Mouse (Mus musculus) ZHBTc4 (cell line): ENCODE data around the gene Slc12a1.

Experiments
- DNase-seq: peaks from one replicate; pipeline ENCODE4 v3.0.0-alpha.2; 2011; ENCODE audit warnings: low read depth, low spot score

Gene Slc12a1

GRCm38 (mm10) chr2:125208894-125209596, 56.7 kb downstream of the Slc12a1 start:
- no peak for DNase-seq

DNA sequence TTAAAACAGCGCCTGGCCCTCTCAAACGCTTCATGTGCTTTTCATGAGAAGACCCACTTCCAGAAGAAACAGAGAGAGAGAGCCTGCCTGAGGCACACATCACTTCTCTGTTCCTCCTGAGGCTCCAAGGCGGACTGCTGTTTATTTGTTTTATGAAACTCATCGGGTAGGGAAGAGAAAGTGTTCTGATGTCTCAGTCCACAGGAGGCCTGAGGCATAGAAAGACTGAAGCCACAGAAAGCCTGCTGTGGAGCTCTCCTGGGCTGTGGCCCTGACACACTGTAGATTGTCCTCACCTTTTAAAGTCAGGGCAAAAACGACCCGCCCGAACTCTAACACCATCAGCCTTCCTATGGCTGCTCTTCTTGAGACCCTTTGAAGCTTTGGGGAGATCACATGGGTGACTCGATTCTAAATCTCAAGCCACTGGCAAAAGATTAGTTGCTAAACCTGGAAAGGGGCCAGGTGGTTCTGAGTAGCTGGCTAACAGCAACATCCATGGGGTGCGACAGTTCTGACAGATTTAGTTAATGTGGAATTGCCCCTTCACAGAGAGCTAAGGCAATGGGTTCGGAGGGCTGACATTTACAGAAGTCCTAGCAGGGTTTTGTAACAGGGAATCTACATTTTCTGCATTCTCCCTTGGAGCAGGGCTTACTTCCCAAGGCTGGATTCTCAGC, 59.7 kb downstream of the Slc12a1 start:
- DNase-seq, result no peak

DNA sequence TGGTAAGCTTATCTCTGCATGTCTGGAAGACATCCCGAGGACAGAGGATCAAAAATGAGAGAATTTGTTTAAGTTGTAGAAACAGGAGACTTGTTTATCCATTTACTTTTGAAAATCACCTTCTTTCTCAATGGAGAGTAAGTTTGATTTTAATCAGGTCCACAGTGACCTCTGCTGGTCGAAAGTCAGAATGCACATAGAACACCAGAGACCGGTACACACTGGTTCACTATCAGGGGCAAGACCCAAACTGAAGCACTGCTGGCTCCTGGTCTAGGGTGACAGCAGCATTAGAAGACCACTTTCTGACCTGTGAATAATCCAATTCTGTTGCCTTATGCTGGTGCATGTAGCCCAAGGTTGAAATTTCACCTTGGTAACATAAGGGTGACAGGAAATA, 62.3 kb downstream of the Slc12a1 start:
- peak; percentile 79 for DNase-seq

- no peak for DNase-seq
Measured at GRCm38 (mm10) chr2:125217286-125217685, 65.0 kb downstream of the Slc12a1 start.

DNA sequence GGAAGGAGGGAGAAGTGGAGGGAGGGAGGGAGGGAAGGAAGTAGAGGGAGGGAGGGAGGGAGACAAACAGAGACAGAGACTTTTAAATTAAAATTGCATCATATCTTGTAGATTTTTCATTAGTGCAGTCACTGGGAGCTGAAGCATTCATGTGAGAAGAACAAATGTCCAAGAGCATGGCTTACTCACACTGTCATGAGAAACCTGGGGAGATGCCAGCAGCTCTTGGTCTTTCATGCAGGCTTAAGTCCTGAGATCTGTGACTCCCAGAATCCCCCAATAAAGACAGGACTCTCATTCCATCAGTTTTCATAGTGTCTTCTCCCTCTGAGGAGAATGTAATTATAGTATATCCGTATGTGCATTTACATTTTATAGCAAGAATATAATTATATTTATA, 66.3 kb downstream of the Slc12a1 start:
- no peak for DNase-seq

DNA sequence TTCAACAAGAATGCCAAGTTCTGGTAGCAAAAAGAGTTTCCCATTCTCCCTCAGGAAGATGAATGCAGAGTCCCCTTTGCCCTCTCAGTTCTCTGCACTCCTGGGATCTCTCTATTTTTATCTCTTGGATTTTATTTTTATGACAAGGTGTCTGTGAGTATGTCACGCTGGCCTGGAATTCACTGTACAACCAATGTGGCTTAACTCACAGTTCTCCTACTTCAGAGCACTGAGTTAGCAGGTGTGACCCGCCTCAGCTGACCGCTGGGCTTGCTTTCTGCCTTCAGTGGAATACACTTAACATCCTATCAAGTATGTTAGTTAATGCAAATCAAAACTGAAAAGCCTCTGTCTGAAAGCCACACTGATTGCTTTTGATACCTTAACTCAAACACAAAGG, 67.0 kb downstream of the Slc12a1 start:
- DNase-seq, result peak; percentile 28

DNA sequence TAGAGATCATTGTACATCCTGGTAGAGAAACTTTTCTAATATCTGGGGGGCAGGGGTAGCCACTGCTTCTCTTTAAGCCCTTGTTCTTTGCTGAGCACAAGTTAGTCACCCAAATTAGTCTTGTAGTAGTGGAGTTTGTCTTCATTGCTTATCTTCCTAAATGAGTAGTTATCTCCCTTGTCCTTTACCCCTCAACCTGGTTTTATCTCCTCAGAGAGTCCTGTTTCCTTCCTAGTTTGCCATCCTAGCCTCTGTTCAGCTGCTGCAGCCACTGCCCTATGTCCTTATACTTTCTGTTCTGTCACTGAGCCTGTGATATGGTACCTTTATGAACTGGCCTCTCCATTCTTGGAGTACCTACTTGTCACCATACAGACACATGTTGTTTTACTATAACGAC, 69.4 kb downstream of the Slc12a1 start:
- no peak for DNase-seq

DNA sequence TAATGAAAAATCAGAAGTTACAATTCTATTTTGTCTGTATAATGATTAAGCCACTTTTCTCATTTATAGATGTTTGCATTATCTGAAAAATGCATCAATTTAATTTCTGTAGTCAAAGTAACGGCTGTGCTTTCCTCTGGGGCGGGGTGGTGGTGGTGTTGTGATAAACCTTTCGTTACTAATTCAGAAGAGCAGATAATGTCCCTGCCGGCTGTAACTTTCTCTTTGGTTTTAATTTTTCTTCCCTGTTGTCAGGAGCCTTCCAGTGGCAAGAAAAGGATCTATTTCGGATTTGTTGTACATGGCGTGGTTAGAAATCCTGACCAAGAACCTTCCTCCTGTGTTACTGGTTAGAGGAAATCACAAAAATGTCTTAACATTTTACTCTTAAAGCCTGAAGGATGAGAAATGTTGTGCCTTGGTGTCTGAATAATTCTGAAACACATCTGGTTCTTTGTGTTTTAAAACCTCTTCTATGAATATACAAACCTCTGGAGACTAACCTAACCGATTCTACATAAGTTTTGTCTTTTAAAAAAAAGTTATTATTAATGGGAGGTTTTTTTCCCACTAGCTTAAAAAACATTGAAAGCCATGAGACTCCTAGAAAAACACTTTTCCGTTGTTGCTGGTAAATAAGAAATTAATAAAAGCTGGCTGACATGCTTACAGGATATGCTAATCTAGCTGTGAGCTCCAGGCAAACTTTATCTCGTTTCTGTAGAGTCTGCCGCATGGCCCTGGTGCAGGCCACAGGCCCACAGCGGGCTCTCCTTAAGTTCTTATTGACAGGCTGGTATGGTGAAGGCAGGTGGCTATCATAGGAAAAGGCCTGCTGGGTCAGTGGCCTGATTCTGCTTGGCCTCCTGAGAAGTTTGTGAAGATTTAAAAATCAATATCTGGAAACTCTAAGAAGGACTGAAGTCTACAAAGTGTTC, 76.4 kb downstream of the Slc12a1 start:
- no peak for DNase-seq

GRCm38 (mm10) chr2:125232183-125232582, 79.9 kb downstream of the Slc12a1 start:
- no peak for DNase-seq

DNA sequence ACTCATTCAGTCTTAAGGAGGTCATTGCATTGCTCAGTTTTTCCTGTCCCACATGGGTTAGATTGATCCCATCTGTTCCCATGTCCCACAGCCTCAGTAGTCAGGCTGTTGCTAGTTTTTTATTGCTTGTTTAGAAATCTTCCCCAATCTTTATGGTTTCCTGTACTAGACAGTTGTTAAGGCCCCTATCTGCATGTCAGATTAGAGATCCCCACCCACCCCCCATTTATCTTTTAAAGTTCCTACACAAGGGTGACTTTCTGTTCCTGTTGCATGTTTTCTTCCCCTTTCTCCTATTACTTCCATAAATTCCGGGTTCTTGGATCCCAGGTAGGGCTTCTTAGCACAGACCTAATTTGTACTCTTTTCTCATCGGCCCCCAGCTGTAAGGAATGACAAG, 81.2 kb downstream of the Slc12a1 start:
- no peak for DNase-seq

- DNase-seq, result no peak
Measured at GRCm38 (mm10) chr2:125234049-125234448, 81.7 kb downstream of the Slc12a1 start.

GRCm38 (mm10) chr2:125245545-125246285, 93.4 kb downstream of the Slc12a1 start:
- DNase-seq, result no peak

GRCm38 (mm10) chr2:125246669-125247068, 94.4 kb downstream of the Slc12a1 start:
- no peak for DNase-seq

DNA sequence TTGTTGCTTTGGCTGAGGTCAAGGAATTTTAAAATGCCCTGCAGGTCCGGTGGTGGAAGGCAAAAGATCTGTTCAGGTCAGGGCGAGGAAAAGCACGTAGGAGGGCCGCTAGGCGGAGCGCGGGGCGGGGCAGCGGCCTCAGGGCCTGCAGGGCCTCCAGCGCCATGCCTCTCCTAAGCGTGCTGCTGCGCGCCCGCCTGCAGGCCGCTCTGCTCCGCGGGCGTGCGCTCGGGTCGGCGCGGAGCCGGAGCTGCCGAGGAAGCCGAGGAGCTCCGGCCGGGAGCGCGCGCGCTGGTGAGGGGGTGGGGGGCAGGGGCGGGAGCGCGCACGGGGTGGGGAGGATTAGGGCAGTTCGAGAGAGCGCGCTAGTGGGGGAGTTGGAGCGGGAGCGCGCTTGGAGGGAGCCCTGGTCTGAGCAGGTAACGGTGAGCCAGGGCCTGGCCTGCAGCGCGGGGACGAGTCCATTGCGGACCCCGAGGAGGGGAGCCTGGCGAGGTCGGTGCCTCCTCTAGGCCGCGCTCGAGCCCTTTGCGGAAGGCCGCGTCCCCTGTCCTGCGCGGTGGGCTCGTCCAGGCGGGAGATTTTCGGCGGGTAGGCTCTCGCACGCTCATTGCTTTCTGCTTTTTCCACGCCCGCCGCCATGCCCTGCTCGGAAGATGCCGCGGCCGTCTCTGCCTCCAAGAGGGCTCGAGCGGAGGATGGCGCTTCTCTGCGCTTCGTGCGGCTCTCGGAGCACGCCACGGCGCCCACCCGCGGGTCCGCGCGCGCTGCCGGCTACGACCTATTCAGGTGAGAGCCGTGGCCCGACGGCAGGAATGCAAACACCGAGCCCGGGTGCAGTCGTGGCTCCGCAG, 95.0 kb downstream of the Slc12a1 start, which contains the start of gene Dut:
TSS of gene Dut (plus strand) at position 83 of the 854 bp plus-strand sequence.
- DNase-seq, result peak; percentile 99

DNA sequence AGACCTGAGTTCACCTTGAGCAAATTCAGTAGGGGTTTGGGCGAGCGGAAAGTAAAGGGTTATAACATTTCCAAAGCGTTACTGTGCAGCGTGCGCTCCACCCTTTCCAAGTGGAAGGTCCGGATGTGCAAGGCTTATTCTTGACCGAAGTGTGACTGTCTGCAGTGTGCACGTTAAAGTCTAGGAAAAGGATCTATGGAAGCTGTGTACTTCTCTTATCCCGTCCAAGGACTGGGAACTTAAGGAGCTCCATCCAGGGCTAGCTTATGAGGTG, 95.6 kb downstream of the Slc12a1 start:
- DNase-seq, result no peak

GRCm38 (mm10) chr2:125248256-125248655, 96.0 kb downstream of the Slc12a1 start:
- DNase-seq, result no peak

DNA sequence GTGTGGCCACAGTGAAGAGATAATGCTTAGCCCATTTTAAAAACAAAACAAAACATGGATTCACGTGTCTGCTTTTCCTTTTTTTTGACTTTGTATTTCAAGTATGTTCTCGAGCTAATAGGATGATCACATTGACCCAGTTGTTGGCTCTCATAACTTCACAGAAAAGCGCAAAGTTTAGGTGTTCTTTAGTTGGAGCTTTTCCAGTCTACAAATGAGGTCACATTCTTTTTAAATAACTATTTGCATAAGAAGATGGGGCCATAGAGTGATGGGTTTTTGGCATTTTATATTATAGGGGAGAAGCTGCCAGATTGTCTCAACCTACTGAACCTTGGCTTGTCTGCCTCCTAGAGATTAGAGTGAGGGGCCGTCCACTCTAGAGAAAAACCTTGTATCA, 97.0 kb downstream of the Slc12a1 start:
- DNase-seq, result no peak

DNA sequence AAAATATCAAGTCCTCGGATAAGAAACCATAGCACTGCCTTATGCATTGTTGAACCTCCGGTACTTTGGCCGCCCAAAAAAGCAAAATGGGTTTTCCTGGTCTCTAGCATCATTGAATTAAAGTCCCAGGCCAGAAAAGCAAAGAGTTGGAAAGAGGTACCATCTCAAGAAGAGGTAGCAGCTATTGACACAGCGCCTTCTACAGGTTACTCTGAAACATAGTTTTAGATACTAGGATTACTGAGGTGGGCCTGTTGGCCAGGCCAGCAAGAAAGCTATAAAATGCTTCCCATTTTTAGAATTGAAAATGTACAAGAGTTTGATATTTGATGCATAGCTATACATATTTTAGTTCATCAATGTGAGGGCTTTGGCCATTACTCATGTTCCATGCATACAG, 97.6 kb downstream of the Slc12a1 start:
- peak; percentile 66 for DNase-seq

GRCm38 (mm10) chr2:125251781-125252180, 99.5 kb downstream of the Slc12a1 start:
- DNase-seq, result peak; percentile 73

DNA sequence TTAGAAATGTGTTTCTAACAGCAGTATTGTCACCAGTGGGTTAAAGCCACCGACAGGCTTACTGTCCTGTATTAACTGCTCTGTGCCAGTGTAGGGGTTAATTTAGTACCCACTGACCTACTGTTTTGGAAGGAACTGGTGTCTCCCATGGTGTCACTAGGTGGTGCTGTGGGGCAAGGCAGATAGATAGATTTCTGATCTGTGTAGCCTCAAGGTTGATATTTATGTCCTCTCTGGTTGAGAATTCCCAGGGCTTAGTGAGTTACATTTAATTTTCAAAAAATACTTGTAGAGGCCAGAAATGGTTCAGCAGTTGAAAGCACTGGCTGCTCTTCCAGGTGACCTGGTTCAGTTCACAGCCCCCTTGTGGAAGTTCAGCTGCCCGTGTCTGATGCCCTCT, 100.0 kb downstream of the Slc12a1 start:
- DNase-seq, result peak; percentile 73

- DNase-seq, result no peak
Measured at GRCm38 (mm10) chr2:125253699-125254098, 101.4 kb downstream of the Slc12a1 start.
